Mouse (Mus musculus) thymus, postnatal 4 days (tissue): ENCODE results near the gene Srgn.
"Not testable (repeated sequence)": the region's sequence is repeated elsewhere in the genome, so short reads cannot be mapped to it uniquely, and the experiment has no call there.

Experiments used
- DNase-seq: peaks from one replicate; pipeline ENCODE4 v3.0.0; 2021

Gene Srgn

GRCm38 (mm10) chr10:62481108-62481852 is 46.0 kb downstream of the Srgn start:
- DNase-seq, result no peak

- DNase-seq, result no peak
These were observed 50.3 kb downstream of the Srgn start for GRCm38 (mm10) chr10:62476980-62477379.

GRCm38 (mm10) chr10:62474944-62475343 is 52.3 kb downstream of the Srgn start:
- DNase-seq, result no peak

GRCm38 (mm10) chr10:62471105-62471504 is 56.1 kb downstream of the Srgn start:
- DNase-seq, result no peak

GRCm38 (mm10) chr10:62469736-62470135 is 57.5 kb downstream of the Srgn start:
- no peak for DNase-seq

GRCm38 (mm10) chr10:62461321-62461720 is 65.9 kb downstream of the Srgn start:
- no peak for DNase-seq

GRCm38 (mm10) chr10:62452001-62452400 is 75.2 kb downstream of the Srgn start:
- DNase-seq, result not testable (repeated sequence)

- DNase-seq, result no peak
These were observed 77.0 kb downstream of the Srgn start for GRCm38 (mm10) chr10:62450280-62450640.

- DNase-seq, result peak; percentile 97
These were observed 77.6 kb downstream of the Srgn start, which contains the start of the genes 4930507D05Rik and Supv3l1 for GRCm38 (mm10) chr10:62449364-62450279. Gene 4930507D05Rik, plus strand, starts transcription at chr10:62449489. Gene Supv3l1, minus strand, starts transcription at chr10:62449738.
